ENCODE assay signal across 7 mouse cellular contexts in genomic region chr16:85171976-85172570, GRCm38 (mm10). TPM values are rescaled to one million over a fixed set of nuclear protein-coding genes. Genes with fewer than 3 reads are reported as not detected.
A peak's percentile ranks its signal among the peaks of the same experiment; 100 is the strongest.
DNase-seq lines count a peak whose midpoint lies in the region; ATAC-seq lines count a peak whose summit lies in the region.

No protein-coding gene starts in this region.

- H3K4me2 ChIP-seq in intestine, embryonic 16.5 days (ENCODE audit: low read depth, low read length), result peak overlapping the region; percentile 79
- peak overlapping the region; percentile 63 for H3K4me2 ChIP-seq in limb, embryonic 12.5 days
- H3K4me2 ChIP-seq in midbrain, embryonic 15.5 days, result peak overlapping the region; percentile 72

- H3K27me3 ChIP-seq in intestine, embryonic 16.5 days (replicated peaks; ENCODE audit: control insufficient read depth, insufficient read depth, low read length), result no peaks in the 10 kb centered on the region
- peaks cover 7% of the 10 kb centered on the region; the same call in 1 of the 2 replicates for H3K27me3 ChIP-seq in limb, embryonic 12.5 days
- no peaks in the 10 kb centered on the region for H3K27me3 ChIP-seq in midbrain, embryonic 15.5 days (replicated peaks)

- DNase-seq in R1 (ENCODE audit: low read depth, low spot score), result peak; percentile 59
- peak; percentile 63 for DNase-seq in forelimb bud, embryonic 11.5 days (ENCODE audit: low read depth, low spot score)
- no peak for DNase-seq in thymus, postnatal 36 days

- no peaks in the 10 kb centered on the region for H3K9me3 ChIP-seq in intestine, embryonic 16.5 days (ENCODE audit: control insufficient read depth, low read length)
- H3K9me3 ChIP-seq in limb, embryonic 12.5 days, result 0 out of 2 replicates have a peak, but pooled peaks cover 3% of the 10 kb centered on the region
- H3K9me3 ChIP-seq in midbrain, embryonic 15.5 days, result no peaks in the 10 kb centered on the region

- H3K4me1 ChIP-seq in brown adipose tissue, adult 24 weeks (ENCODE audit: control insufficient read depth, insufficient read depth, insufficient read length, low read length), result peaks cover 13% of the 10 kb centered on the region
- H3K4me1 ChIP-seq in intestine, embryonic 16.5 days (ENCODE audit: control insufficient read depth, insufficient read depth, low read length), result peaks cover 22% of the 10 kb centered on the region
- peaks cover 34% of the 10 kb centered on the region for H3K4me1 ChIP-seq in limb, embryonic 12.5 days (replicated peaks)
- peaks cover 33% of the 10 kb centered on the region for H3K4me1 ChIP-seq in midbrain, embryonic 15.5 days

- H3K27ac ChIP-seq in brown adipose tissue, adult 24 weeks (replicated peaks; ENCODE audit: low read depth, low read length), result peak overlapping the region; percentile 83
- H3K27ac ChIP-seq in intestine, embryonic 16.5 days (ENCODE audit: low read length), result peak overlapping the region; percentile 54
- peak overlapping the region; percentile 91 for H3K27ac ChIP-seq in limb, embryonic 12.5 days
- peak overlapping the region; percentile 95 for H3K27ac ChIP-seq in midbrain, embryonic 15.5 days

- peak overlapping the region; percentile 98 for H3K4me3 ChIP-seq in brown adipose tissue, adult 24 weeks (ENCODE audit: insufficient read depth, low read depth, low read length)
- H3K4me3 ChIP-seq in intestine, embryonic 16.5 days (ENCODE audit: low read length), result peak overlapping the region; percentile 75
- H3K4me3 ChIP-seq in limb, embryonic 12.5 days (replicated peaks), result peak overlapping the region; percentile 90
- peak overlapping the region; percentile 82 for H3K4me3 ChIP-seq in midbrain, embryonic 15.5 days

- peak; percentile 63 for ATAC-seq in intestine, embryonic 16.5 days
- ATAC-seq in limb, embryonic 12.5 days (ENCODE audit: insufficient number of reproducible peaks, insufficient read depth, low FRiP score, low TSS enrichment, low read depth), result peak; percentile 58; the same call in 1 of the 2 replicates
- ATAC-seq in midbrain, embryonic 15.5 days (replicated peaks), result peak; percentile 66

- no peaks in the 10 kb centered on the region for H3K36me3 ChIP-seq in intestine, embryonic 16.5 days (ENCODE audit: control insufficient read depth, insufficient read depth, low read length)
- H3K36me3 ChIP-seq in limb, embryonic 12.5 days, result peaks cover 7% of the 10 kb centered on the region; the same call in 1 of the 2 replicates
- H3K36me3 ChIP-seq in midbrain, embryonic 15.5 days (replicated peaks), result 0 out of 2 replicates have a peak, but pooled peaks cover 4% of the 10 kb centered on the region

- WGBS in intestine, embryonic 16.5 days, result 5% methylated on average over 10 of the region's 10 CpGs
- under 1% methylated on average over 8 of the region's 10 CpGs for WGBS in limb, embryonic 12.5 days
- WGBS in midbrain, embryonic 15.5 days, result under 1% methylated on average over 10 of the region's 10 CpGs

- peak overlapping the region; percentile 93 for H3K9ac ChIP-seq in intestine, embryonic 16.5 days (ENCODE audit: low read depth, low read length)
- H3K9ac ChIP-seq in limb, embryonic 12.5 days (replicated peaks), result peak overlapping the region; percentile 91
- peak overlapping the region; percentile 95 for H3K9ac ChIP-seq in midbrain, embryonic 15.5 days

RNA-seq across cellular contexts. Expression of gene App, which starts 1.5 kb away (rescaled TPM):
- polyA plus RNA-seq in brown adipose tissue, adult 24 weeks (2012; ENCODE audit: insufficient read depth, insufficient read length, missing spikeins), result 71.4 and 80.5 TPM in 2 replicates
- 121 and 125 TPM in 2 replicates for polyA plus RNA-seq in intestine, embryonic 16.5 days (2015; fragmentation: Nextera tagmentation; extraction: Ambion mirVana)
- 122 and 134 TPM in 2 replicates for polyA plus RNA-seq in limb, embryonic 12.5 days (2016; fragmentation: Nextera tagmentation; extraction: Ambion mirVana)
- polyA plus RNA-seq in midbrain, embryonic 15.5 days (2015; fragmentation: Nextera tagmentation; extraction: Ambion mirVana), result 413 and 416 TPM in 2 replicates

Comparison
In these comparisons a context has a peak if more than half of its experiments do, and no peak if none do; other contexts are left out.
1. DNase-seq: peak in R1 (single experiment) and forelimb bud, embryonic 11.5 days (single experiment); none in thymus, postnatal 36 days (0 of 2).
2. Peak in every context shown above with its lines, with median percentiles within 50 percentile points of each other: H3K27ac ChIP-seq, H3K4me3 ChIP-seq, ATAC-seq, H3K4me2 ChIP-seq and H3K9ac ChIP-seq.